Comparison of ENCODE assay signal across 8 mouse cellular contexts in genomic region chr2:32084111-32084871, GRCm38 (mm10). TPM values are rescaled to one million over a fixed set of nuclear protein-coding genes. Genes with fewer than 3 reads are reported as not detected.
DNase-seq lines count a peak whose midpoint lies in the region; ATAC-seq and TF ChIP-seq lines count a peak whose summit lies in the region.

TSS of gene Fam78a (minus strand) at chr2:32084857.

- H3K27ac ChIP-seq in kidney, adult 2 months (ENCODE audit: insufficient read depth, low read depth, low read length), result no peak within 1 kb of the TSS
- no peak within 1 kb of the TSS for H3K27ac ChIP-seq in brown adipose tissue, adult 24 weeks (replicated peaks; ENCODE audit: low read depth, low read length)
- H3K27ac ChIP-seq in forebrain, postnatal 0 days (ENCODE audit: low read depth, low read length), result no peak within 1 kb of the TSS
- H3K27ac ChIP-seq in hindbrain, embryonic 12.5 days, result no peak within 1 kb of the TSS
- H3K27ac ChIP-seq in liver, postnatal 0 days (ENCODE audit: low read depth), result peak within 1 kb of the TSS; percentile 79

- no peaks in the 10 kb centered on the region for H3K27me3 ChIP-seq in kidney, adult 2 months (replicated peaks; ENCODE audit: control insufficient read depth, insufficient read depth, low read length)
- H3K27me3 ChIP-seq in forebrain, postnatal 0 days (ENCODE audit: insufficient read depth, low read length), result peaks cover 22% of the 10 kb centered on the region
- peaks cover 85% of the 10 kb centered on the region for H3K27me3 ChIP-seq in hindbrain, embryonic 12.5 days
- peaks cover 27% of the 10 kb centered on the region for H3K27me3 ChIP-seq in liver, postnatal 0 days (ENCODE audit: insufficient read depth, low read length)

- H3K4me2 ChIP-seq in forebrain, postnatal 0 days (ENCODE audit: low read depth), result peak within 1 kb of the TSS; percentile 99
- peak within 1 kb of the TSS; percentile 98 for H3K4me2 ChIP-seq in hindbrain, embryonic 12.5 days (replicated peaks)
- peak within 1 kb of the TSS; percentile 100 for H3K4me2 ChIP-seq in liver, postnatal 0 days (ENCODE audit: low read depth, low read length)

- H3K36me3 ChIP-seq in kidney, adult 2 months (ENCODE audit: control insufficient read depth, insufficient read depth, low read length), result no peaks in the 10 kb centered on the region
- H3K36me3 ChIP-seq in forebrain, postnatal 0 days (ENCODE audit: insufficient read depth), result no peaks in the 10 kb centered on the region
- H3K36me3 ChIP-seq in hindbrain, embryonic 12.5 days, result no peaks in the 10 kb centered on the region
- H3K36me3 ChIP-seq in liver, postnatal 0 days (replicated peaks; ENCODE audit: insufficient read depth, low read length), result no peaks in the 10 kb centered on the region

- no peak for TF ChIP-seq EP300 in liver, postnatal 0 days (IDR thresholded peaks at IDR 0.05; ENCODE audit: low read depth)

- no peak for TF ChIP-seq CTCF in kidney, adult 2 months (conservative IDR thresholded peaks at IDR 0.05; ENCODE audit: insufficient read depth, insufficient read length, low read depth, low read length)
- TF ChIP-seq CTCF in forebrain, postnatal 0 days (IDR thresholded peaks at IDR 0.05; ENCODE audit: low read depth), result no peak
- no peak for TF ChIP-seq CTCF in liver, postnatal 0 days (IDR thresholded peaks at IDR 0.05; ENCODE audit: low read depth)

- no peak for DNase-seq in kidney, adult 2 months
- no peak for DNase-seq in kidney, adult 8-10 months
- DNase-seq in forebrain, postnatal 0 days, result peak; percentile 57
- peak; percentile 57 for DNase-seq in liver, postnatal 0 days
- peak; percentile 39 to 40 for DNase-seq in right cerebral cortex, adult 2 months (ENCODE audit: low spot score in 2 of 2)
- DNase-seq in ovary, adult 18-20 months (ENCODE audit: low spot score), result no peak

- peak; percentile 86 for ATAC-seq in forebrain, postnatal 0 days
- ATAC-seq in hindbrain, embryonic 12.5 days (ENCODE audit: low FRiP score), result peak; percentile 70
- ATAC-seq in liver, postnatal 0 days, result peak; percentile 31

- no peaks in the 10 kb centered on the region for H3K9me3 ChIP-seq in forebrain, postnatal 0 days (ENCODE audit: low read length)
- no peaks in the 10 kb centered on the region for H3K9me3 ChIP-seq in hindbrain, embryonic 12.5 days (replicated peaks)
- no peaks in the 10 kb centered on the region for H3K9me3 ChIP-seq in liver, postnatal 0 days (ENCODE audit: low read length)

- peak within 1 kb of the TSS; percentile 75 for H3K4me3 ChIP-seq in kidney, adult 2 months (ENCODE audit: insufficient read depth, low read depth, low read length)
- peak within 1 kb of the TSS; percentile 97 for H3K4me3 ChIP-seq in brown adipose tissue, adult 24 weeks (ENCODE audit: insufficient read depth, low read depth, low read length)
- H3K4me3 ChIP-seq in forebrain, postnatal 0 days (ENCODE audit: low read depth, low read length), result peak within 1 kb of the TSS; percentile 63
- H3K4me3 ChIP-seq in hindbrain, embryonic 12.5 days, result peak within 1 kb of the TSS; percentile 66
- peak within 1 kb of the TSS; percentile 90 for H3K4me3 ChIP-seq in liver, postnatal 0 days (ENCODE audit: low read depth, low read length)

- TF ChIP-seq POLR2A in kidney, adult 2 months (IDR thresholded peaks at IDR 0.05; ENCODE audit: low read depth, low read length), result no peak

- 0 out of 2 replicates have a peak, but pooled peaks cover under 1% of the 10 kb centered on the region for H3K4me1 ChIP-seq in kidney, adult 2 months (ENCODE audit: control insufficient read depth, insufficient read depth, low read length)
- peaks cover 7% of the 10 kb centered on the region for H3K4me1 ChIP-seq in brown adipose tissue, adult 24 weeks (ENCODE audit: control insufficient read depth, insufficient read depth, insufficient read length, low read length)
- H3K4me1 ChIP-seq in forebrain, postnatal 0 days (ENCODE audit: insufficient read depth), result no peaks in the 10 kb centered on the region
- peaks cover 39% of the 10 kb centered on the region for H3K4me1 ChIP-seq in hindbrain, embryonic 12.5 days
- H3K4me1 ChIP-seq in liver, postnatal 0 days (ENCODE audit: insufficient read depth), result peaks cover 49% of the 10 kb centered on the region

- WGBS in kidney, adult 2 months, result 1% methylated on average over 68 of the region's 68 CpGs
- 3% methylated on average over 58 of the region's 68 CpGs for whole genome bisulfite sequencing in forebrain, postnatal 0 days
- under 1% methylated on average over 64 of the region's 68 CpGs for WGBS in hindbrain, embryonic 12.5 days
- under 1% methylated on average over 62 of the region's 68 CpGs for WGBS in liver, postnatal 0 days (ENCODE audit: insufficient replicate concordance)

- peak within 1 kb of the TSS; percentile 51 for H3K9ac ChIP-seq in forebrain, postnatal 0 days
- H3K9ac ChIP-seq in hindbrain, embryonic 12.5 days, result peak within 1 kb of the TSS; percentile 74
- H3K9ac ChIP-seq in liver, postnatal 0 days (replicated peaks), result peak within 1 kb of the TSS; percentile 71

RNA-seq across cellular contexts. Expression of gene Fam78a, which starts in this region (rescaled TPM):
- polyA plus RNA-seq in kidney, adult 2 months (2012; rRNA removed), result 2.6 and 4.9 TPM in 2 replicates
- 0.24 and 1.0 TPM in 2 replicates for polyA plus RNA-seq in brown adipose tissue, adult 24 weeks (2012; ENCODE audit: insufficient read depth, insufficient read length, missing spikeins)
- total RNA-seq in forebrain, postnatal 0 days (2014; rRNA removed), result 0.38 and 0.62 TPM in 2 replicates
- 0.38 and 0.39 TPM in 2 replicates for polyA plus RNA-seq in forebrain, postnatal 0 days (2015; fragmentation: Nextera tagmentation; extraction: Ambion mirVana)
- 1.8 and 2.4 TPM in 2 replicates for polyA plus RNA-seq in hindbrain, embryonic 12.5 days (2016; fragmentation: Nextera tagmentation; extraction: Ambion mirVana)
- 3.8 and 4.3 TPM in 2 replicates for polyA plus RNA-seq in liver, postnatal 0 days (2015; fragmentation: Nextera tagmentation; extraction: Ambion mirVana)

Comparison
In these comparisons a context has a peak if more than half of its experiments do, and no peak if none do; other contexts are left out.
1. Peak in DNase-seq, ATAC-seq, H3K4me3 ChIP-seq, H3K9ac ChIP-seq and H3K4me2 ChIP-seq in forebrain, postnatal 0 days; RNA of the gene not detected or under 1 TPM.
2. DNase-seq: peak in liver, postnatal 0 days (single experiment) and right cerebral cortex, adult 2 months (2 of 2); none in kidney, adult 2 months (single experiment), kidney, adult 8-10 months (0 of 2) and ovary, adult 18-20 months (single experiment).
3. ATAC-seq: peak in every context shown above with its lines; median percentile 86 in forebrain, postnatal 0 days; 70 in hindbrain, embryonic 12.5 days; 31 in liver, postnatal 0 days.
4. Peak in every context shown above with its lines, with median percentiles within 50 percentile points of each other: H3K4me3 ChIP-seq, H3K4me2 ChIP-seq and H3K9ac ChIP-seq.